Mouse (Mus musculus) liver, postnatal 0 days (tissue): Measurements from ENCODE around the gene Rnf213.

ENCODE experiments used
- CTCF ChIP-seq: sonication (generic); IDR thresholded peaks from 2 replicates; pipeline ENCODE4 v1.5.1; 2016; ENCODE audit warnings: antibody characterized with exemption, low read depth
- EP300 ChIP-seq: IDR thresholded peaks from 2 replicates; pipeline ENCODE4 v1.6.1; 2016; ENCODE audit warnings: antibody characterized with exemption, low read depth, mild to moderate bottlenecking

DNA sequence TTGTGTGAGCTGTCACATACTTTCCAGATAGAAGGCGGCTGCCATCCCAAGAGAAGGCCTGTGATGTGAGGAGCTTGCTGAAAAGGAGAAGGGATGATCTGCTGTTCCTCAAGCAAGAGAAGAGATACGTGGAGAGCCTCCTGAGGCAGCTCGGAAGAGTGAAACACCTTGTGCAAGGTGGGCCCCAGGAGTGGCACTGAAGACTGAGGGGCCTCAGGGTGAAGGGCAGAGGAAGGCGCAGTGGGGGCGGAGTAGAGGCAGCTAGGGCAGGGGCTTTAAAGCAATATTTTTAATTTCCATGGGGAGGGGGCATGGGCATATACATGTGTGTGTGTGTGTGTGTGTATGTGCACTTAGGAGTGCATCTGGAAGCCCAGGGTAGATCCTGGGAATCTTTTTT is 35.1 kb downstream of the Rnf213 start:
- TF ChIP-seq CTCF (no peak), EP300 (no peak)
